Mouse (Mus musculus): Measurements from ENCODE around the gene Creg2.
"Not testable (repeated sequence)": the region's sequence is repeated elsewhere in the genome, so short reads cannot be mapped to it uniquely, and the experiment has no call there.

Gene Creg2

DNA sequence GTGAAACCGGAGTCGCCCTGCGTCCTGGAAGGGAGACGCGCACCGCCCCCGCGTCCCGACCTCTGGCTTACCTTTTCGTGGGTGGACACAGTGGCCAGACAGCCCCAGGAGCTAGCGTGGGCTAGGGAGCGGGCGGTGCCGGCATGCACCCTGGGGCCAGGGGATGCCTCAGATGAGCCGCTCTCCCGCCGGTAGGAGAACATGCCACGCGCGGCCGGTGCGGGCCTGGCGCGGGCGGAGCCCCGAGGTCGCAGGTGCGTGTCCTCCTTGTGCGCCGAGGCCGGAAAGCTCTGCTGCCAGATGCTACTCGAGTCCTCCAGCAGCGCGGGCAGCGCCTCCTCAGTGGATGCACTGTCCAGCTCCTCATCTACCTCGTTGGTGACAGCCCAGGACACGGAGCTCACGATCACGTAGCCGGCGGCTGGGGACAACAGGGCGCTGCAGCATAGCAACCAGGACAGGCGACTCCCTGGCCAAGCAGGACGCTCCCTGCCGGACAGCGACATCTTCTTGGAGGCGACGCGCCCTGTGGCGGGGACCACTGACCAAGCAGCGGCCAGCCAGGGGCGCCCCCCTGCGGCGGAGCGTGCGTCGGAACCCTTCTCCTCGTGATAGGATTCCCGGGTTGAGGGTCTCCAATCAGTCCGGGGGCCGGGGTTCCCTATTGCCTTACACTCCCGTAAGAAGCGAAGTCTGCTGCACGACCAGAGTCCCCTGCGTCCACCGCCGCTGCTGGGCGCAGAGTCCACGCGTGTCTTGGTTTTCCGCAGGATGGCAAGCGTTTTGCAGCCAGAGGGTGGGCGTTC lies 636 bp downstream of the Creg2 start:
- DNase-seq (ENCODE audit: low read depth, low spot score): peak; percentile 24

DNA sequence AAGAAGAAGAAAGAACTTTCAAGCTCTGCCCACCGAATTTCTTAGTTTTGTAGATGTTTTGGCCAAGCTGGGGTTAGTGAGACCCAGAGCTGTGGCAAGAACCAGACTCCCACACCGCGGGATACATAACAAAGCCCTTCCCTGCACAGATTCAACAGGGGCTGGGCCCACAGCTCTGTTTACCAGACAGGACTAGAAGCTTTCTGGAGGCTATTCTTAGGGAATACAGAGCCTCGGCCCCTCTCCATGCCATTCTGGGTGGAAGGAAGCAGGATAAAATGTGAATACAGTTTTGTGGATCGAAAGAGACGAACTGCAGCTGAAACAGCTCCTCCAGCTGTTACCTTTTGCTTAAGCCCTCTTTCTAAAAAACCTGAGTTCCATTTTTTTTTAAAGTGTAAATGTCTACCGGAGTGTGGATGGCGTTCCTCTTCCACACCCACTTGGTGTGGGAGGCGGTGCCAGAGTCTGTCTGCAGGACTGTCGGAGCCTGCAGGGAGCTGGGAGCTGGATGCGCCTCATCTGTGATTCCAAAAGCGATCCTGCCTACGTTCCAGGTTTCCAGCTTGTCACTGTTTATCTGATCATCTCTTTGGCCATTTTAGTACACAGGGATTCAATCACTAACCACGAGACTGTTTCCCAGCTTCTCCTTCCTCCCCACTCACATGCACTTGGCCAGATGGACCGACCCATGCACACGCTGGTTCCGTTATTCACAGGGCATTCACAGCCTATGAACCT lies 1.4 kb downstream of the Creg2 start:
- DNase-seq (ENCODE audit: low read depth, low spot score): no peak

DNA sequence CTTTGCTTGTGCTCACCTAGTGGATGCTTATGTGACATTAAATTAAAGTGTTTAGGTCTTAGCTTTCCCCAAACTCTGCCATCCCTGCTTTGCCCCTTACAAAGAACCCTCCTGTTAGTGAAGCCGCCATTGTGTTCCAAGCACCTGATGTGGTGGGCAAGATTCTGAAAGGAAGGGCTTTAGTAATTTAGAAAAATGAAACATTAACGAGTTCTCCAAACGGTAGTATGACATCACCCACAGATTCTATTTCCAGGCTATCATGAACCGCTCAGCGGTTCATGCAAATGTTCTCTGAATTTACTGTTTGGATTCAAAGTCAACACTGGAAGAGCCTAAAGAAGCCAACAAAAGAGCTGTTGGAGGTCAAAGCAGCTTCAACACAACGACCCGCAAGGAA lies 2.7 kb downstream of the Creg2 start:
- no peak for DNase-seq (ENCODE audit: low read depth, low spot score)

DNA sequence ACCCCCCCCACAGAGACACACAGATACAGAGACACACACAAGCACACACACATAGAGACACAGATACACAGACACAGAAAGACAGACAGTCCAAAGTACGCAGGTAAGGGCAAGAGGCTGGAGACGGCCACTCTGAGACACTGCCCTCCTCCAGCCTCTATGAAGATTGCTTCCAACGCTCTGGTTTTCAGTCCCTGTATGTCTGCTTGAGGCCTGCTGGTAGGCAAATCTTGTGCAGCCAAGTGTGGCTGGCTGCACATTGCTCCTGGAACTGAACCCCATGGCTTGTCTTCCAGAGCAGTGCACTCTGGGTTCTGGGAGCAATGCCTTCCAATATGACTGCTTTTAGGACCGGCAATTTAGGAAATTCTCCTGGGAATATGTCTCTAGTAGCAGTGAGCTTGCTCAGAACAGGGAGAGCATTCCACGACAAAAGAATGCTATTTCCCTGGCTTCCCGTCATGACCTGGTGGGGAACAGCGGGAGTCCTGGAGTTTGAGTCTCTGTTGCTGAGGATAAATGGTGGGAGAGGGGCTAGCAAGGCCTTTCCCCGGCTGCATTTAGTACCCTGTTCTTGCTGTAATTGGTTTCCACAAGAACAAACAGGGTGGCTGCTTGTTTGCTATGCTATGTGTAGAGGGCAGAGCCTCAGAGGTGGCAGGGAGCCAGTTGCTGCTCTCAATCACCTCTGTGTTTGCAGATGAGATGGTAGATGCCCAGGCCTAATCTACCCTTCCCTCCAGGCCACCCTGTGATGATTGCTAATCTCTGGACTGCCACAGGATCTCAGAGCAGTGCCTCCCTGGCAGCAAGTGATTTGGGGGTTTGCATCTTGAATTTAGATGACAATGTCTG lies 5.1 kb downstream of the Creg2 start:
- peak; percentile 32 for DNase-seq (ENCODE audit: low read depth, low spot score)

DNA sequence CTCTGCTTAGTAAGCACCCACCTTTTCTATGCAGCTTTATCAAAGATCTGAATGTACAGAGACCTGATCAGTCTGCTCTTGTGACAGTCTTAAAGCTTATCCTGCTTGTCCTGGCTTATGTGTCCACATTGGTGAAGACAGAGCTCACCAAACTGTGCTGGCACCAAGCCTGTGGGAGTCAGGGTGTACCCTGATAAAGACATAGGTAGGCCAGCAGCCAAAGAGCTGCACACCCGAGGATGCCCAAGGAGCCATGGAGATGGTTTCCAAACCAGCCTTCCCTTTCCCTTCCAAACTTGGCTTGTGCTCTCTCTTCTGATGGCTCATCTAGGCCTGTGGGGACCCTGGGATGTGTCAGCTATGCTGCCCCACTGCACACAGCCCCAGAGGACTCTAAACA lies 6.9 kb downstream of the Creg2 start:
- DNase-seq (ENCODE audit: low read depth, low spot score): no peak

DNA sequence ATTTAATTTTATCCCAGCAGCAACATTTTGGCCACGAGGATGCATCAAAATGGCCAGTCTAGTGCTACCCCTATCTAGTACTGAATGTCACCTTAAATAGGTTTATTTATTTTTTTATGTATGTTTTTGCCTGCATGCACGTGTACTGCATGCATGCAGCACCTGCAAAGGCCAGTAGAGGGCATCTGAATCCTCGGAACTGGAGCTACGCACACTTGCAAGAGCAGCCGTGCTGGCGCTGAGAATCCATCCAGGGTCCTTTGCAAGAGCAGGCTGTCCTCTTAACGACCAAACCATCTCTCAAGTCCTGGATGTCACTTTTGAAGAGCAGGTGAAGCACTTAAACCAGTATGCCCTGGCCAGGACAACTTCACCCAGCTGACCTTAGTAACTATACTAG lies 9.6 kb downstream of the Creg2 start:
- no peak for DNase-seq (ENCODE audit: low read depth, low spot score)

DNA sequence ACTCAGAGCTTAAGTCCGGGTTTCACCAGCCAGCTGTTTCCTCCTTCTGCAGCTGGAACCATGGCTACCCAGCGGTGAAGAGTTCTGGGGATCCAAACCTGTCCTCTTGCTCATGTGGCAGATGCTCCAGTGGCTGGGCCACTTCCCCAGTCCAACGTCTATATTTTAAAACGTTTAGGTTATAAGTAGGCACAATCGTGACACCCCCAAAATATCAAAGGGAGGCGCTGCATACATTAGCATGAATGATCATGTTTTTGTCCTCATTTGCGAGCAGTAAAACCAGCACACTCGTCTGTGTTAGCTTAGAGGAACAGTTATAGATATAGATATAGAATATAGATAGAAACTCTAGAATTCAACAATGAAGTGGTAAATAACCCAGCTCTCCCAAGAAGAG lies 14.1 kb downstream of the Creg2 start:
- no peak for DNase-seq (ENCODE audit: low read depth, low spot score)

DNA sequence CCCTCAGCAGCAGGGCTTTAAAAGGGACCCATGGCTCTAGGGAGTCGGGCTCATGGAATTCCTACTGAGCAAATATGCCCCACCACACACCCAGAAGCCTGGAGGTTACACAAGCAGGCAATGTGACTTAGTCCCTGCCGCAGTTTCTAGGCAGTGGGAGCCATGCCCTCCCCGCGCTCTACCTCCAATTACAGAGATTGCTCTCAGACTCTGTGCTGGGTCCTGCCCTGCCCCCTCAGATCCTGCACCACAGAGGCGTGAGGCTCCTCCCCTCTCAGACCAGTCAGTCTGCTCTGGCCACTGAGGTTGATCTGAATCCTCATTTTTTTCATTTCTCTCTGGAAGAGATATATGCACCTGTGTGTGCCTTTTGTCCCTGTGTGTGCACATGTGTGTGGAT lies 14.6 kb downstream of the Creg2 start:
- no peak for DNase-seq (ENCODE audit: low read depth, low spot score)

DNA sequence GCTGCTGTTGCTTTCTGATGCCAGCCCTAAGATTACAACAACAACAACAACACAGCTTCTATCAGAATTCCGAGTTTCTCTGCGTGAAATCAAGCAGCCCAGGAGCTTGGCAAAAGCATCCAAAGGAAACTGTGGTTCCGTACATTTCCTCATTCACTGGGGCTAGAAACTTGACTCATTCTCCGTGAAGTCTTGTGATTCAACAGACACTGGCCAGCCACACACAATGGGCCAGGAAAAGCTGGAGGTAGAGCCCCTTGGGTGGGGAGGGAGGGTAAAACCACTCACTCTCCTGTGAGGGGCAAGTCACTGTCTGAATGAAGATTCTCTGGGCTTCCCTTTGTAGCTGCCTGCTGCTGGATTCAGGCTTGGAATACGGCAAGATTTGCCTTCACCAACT lies 15.1 kb downstream of the Creg2 start:
- no peak for DNase-seq (ENCODE audit: low read depth, low spot score)

DNA sequence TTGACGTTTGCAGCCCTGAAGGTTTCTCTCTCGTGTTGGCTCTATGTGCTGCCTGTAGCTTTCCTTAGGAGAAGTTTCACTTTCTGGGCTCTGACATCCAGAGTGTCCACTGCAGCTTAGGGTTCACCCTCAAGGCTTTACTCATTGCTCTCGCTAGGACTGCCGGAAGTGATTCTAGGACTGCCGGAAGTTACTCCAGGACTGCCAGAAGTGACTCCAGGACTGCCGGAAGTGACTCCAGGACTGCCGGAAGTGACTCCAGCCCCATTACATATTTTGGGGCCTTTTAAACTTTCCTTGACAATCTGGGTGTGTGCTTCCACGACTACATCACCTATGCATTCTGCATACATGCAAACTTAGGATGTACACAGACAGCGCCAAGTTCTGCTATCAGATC lies 22.7 kb downstream of the Creg2 start:
- no peak for DNase-seq (ENCODE audit: low read depth, low spot score)

DNA sequence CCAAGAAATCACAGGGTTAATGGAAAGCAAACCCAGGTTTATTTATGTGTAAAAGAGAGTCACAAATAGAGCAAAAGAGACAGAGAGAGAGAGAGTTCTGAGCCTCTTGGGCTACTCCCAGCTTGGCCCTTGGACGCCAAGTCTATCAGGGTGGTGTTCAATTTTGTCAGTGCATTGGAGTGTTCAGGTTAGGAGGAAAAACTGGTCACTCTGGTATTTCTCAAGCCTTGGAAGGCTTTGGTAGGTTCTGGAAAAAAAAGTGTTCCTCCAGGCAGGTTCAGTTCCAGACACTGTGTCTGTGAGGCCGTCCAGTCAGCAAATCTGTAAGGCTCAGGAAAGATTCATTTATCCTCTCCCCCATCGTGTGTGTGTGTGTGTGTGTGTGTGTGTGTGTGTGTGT lies 25.8 kb downstream of the Creg2 start:
- DNase-seq (ENCODE audit: low read depth, low spot score): no peak

DNA sequence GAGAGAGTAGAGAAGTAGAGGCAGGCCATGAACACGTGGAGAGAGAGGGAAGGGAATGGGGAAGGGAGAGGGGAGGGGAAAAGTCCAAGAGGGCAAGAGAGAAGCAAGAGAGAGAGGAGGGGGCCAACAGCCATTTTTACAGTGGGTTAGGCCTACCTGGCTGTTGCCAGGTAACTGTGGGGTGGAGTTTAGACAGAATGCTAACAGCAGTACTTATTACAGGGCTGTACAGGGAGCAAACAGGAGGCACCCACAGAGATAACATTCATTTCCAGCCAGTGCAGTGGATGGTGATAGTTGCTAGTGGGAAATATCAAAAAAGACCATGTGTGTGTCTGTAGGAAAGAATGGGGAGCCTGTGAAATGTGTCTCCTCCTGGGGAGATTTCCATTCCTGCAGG lies 27.5 kb downstream of the Creg2 start:
- no peak for DNase-seq (ENCODE audit: low read depth, low spot score)

DNA sequence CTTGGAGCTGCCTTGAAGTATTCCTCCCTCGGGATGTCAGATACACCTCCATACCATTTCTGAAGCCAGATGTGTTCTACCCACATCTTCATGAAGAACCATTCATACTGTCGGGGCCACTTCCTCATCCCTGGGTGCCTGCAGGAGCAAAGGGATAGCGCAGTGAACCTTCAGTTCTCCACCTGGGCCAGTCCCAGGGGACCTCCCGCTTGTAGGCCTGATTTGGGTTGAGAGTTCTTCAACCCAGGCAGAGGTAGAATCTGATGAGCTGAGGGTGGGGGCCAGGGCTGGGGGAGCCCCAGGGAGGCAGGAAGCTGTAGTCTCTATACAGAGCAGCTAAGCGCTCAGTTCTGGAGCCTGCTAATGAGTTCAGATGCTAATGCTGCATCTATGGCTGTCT lies 28.2 kb downstream of the Creg2 start:
- no peak for DNase-seq (ENCODE audit: low read depth, low spot score)

DNA sequence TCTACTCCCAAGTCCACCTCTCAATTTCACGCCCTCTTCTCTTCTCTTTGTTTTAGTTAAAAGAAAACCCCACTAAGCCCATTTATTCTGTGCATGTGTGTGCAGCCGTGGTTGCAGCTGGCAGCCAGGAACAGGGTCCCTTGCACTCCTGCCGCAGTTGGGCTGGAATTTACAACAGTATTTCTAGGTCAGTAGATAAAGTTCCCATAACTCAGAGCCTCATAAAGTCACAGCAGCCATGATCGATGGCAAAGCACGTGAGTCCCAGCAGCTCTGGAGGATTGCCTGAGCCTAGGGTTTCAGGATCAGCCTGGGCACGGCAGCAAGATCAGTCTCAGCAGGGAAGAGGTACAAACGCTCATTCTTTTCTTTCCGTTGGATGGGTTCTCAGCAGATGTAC lies 32.8 kb downstream of the Creg2 start:
- no peak for DNase-seq (ENCODE audit: low read depth, low spot score)

DNA sequence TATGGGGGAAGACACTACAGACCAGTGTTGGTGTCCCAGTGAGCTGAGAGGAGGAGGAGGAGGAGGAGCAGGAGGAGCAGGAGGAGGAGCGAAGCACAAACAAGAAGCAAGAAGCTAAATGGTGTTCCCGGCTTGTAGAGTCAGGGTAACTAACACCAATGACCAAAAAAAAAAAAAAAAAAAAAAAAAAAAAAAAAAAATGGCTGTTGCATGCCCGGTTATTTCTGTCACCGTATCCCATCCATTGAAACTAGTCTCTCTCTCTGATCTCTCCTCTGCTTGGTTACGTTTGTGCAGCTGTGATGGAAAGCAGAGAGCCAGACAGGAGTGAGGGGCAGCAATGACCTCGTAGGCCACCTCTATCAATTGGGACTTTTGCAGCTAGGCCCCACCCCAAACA lies 35.7 kb downstream of the Creg2 start:
- DNase-seq (ENCODE audit: low read depth, low spot score): no peak

DNA sequence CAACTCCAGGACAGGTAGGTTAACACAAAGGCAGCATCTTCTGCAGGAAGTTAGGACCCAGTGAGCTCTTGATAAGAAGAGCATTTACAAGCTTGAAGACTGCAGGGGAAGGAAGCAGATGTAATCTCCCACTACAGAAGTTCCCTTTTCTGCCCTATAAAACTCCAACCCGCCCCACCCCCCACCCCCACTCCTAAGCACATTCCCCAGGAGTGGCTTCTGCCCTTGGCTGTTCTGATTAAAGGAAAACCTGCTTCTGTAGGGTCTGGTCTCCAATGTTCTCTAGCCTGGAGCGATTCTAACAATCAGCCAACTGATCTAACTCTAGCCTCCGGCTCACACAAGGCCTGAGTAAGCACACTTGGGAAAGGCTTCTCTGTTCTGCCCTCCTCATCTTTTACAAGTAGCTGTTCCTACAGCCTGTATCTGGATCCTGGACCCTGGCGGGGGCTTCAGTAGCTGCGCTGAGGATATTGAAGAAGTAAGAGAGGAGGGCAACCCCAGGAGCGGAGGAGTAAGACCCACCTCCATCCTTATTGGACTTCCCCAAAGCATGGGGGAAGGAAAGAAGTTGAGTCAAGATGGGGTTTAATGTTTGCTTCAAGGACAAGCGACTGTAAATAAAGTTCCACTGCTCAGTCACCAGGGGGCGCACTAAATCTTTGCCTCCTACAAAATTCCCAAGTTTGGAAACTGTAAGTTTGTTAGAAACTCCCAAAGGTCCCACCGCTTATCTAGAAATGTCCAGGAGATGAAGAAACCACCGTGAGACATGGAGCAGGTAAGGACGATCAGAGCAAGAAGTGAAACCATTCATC lies 36.6 kb downstream of the Creg2 start:
- DNase-seq (ENCODE audit: low read depth, low spot score): peak; percentile 30

DNA sequence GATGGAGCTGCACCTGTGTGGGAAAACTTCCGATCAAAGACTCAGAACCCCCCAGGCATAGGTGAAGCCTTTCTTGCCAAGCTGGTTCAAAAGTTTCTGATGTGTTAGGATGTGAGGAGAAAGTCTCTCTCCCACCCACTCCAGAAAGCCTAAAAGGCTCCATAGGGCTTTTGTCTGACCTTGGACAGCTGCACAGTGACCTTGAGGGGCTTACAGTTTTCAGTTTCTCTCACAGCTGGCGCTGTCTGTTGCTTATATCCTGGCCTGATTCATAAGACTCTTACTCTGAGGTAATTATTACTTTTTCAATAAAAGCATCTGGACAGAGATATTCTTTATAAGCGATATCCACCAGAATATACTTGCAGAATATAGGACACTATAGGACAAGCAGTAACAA lies 38.2 kb downstream of the Creg2 start:
- no peak for DNase-seq (ENCODE audit: low read depth, low spot score)

DNA sequence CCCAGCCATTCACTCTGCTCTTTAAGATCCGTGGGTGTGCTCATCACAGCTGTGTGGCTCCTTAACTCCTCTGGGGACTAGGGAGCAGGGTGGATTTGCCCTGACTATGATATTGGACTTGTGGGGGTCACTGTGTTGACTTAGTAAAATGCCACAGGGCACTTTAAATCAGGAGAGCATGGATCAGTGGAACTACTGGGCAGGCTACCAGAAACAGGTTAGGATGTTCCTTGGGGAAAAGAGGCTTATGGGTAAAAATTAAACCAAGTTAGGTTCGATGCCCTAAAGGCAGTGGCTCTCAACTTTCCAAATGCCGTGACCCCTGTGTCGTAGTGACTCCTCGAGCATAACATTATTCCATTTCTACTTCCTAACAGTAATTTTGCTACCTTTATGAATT lies 38.8 kb downstream of the Creg2 start:
- DNase-seq (ENCODE audit: low read depth, low spot score): no peak

DNA sequence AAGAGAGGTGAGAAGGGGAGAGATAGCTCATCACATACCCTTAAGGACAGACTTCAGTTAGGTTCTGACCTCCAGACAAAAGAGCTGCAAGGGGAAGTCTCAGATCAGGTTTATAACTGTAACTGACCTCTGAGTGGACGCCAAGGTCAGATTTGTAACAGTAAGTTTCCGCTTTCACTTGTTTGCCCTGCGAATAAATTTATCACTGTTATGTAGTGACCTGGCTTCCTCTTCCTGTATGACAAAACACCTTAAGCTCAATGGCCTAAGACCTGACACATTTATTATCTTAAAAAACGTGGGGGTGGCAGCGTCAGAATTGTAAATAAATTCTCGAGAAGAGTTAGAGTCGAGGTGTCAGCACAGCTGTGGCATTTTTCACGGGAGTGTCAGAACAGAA lies 42.7 kb downstream of the Creg2 start:
- no peak for DNase-seq (ENCODE audit: low read depth, low spot score)

DNA sequence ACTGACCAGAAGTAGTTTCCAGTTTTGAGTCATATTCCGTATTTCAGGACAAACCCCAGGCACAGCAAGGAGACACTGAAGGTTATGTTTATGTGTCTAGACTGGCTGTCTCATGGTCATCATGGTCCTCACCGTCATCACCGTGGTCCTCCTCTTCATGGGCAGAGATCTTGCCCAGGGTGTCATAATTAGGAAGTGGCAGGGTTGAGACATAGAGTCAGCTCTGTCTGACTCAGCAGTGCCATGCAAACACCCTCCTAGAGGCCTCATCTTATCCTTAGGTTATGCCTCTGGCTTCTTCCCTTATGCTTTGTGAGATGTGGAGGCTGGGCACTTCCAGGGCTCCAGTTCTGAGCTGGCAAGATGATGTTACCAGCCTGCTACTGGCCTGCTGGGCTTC lies 48.8 kb downstream of the Creg2 start:
- no peak for DNase-seq (ENCODE audit: low read depth, low spot score)

DNA sequence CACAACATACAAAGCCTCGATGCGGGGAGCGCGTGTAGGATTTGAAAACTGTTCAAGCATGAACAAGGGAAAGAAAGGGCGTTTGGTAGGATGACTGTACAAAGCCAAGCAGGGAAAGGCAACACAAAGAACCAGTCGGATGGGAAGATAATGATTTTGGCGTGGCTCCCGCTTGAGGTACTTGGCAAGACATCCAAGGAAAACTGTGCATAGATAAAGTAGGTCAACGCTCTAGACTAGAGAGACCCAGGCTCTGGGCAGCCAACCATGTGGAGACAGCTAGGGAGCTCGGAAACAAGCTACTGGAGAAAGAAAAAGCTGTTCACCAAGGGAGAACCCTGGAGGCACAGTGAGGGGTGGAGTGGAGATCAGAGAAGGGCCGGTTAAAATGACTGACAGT lies 52.5 kb downstream of the Creg2 start:
- DNase-seq (ENCODE audit: low read depth, low spot score): no peak

DNA sequence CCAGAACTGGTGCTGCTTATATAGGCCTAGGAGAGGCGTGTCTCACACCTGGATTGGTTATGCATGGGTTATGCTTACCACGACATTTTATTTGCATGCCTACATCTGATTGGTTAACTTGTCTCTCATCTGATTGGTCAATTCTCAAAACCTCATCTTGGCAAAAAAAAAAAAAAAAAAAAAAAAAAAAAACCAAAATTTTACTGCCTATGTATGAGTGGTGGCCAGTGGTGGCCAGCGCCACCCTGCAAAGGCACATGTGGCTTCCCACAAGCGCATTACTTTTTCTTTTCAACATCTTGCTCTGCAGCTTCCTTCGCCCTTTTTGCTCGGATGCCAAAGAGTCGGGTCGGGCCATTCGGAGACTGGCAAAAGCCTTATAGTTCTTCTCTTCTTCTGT lies 54.1 kb downstream of the Creg2 start:
- not testable (repeated sequence) for DNase-seq (ENCODE audit: low read depth, low spot score)
